Mouse (Mus musculus): ENCODE measurements around the gene Olfr485.
"Not testable (repeated sequence)": the region's sequence is repeated elsewhere in the genome, so short reads cannot be mapped to it uniquely, and the experiment has no call there.

The Olfr485 gene

GRCm38 (mm10) chr7:108159771-108160170 lies at the start of gene Olfr485:
Gene Olfr485 (minus strand): TSS chr7:108159871.
- DNase-seq: no peak

GRCm38 (mm10) chr7:108196938-108197337 lies 37.3 kb upstream of the Olfr485 start:
- DNase-seq: no peak

- not testable (repeated sequence) for DNase-seq
These were observed 36.7 kb upstream of the Olfr485 start for GRCm38 (mm10) chr7:108196337-108196736.

DNA sequence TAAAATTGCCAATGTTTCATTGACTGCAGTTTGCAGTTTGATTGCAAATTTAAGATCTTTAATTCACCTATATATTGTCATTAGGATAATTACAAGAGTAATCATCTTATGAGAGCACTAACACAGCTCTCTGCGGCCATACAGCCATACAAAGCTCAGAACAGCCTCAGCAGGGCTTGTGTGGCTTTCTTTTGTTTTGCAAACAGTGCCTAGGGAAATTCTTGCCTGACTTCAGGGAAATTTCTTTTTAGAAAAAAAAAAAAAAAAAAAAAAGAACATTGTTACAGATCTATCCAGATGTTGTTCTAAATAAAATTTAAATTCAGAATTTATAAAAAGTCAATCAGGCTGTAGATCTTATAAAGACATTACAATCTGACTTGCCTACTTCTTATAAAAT lies 33.0 kb upstream of the Olfr485 start:
- DNase-seq: not testable (repeated sequence)

DNA sequence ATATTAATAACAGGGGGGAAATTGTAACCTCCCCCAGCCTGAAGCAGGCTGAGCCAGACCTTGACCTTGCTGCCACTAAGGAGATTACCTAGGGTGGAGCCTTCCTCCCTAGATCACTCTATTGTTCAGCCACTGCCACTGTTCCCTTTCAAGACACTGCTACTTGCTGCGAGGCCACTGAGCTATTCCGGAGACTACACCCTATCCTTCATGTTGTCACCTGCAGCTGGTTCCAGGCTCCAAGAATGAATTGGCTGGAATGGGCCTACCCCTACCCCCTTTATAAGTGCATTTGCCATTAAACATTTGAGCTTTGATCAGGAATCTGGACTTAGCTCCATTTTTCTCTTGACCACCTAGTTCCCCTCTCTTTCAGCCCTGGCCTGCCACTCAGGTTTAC lies 31.5 kb upstream of the Olfr485 start:
- not testable (repeated sequence) for DNase-seq

DNA sequence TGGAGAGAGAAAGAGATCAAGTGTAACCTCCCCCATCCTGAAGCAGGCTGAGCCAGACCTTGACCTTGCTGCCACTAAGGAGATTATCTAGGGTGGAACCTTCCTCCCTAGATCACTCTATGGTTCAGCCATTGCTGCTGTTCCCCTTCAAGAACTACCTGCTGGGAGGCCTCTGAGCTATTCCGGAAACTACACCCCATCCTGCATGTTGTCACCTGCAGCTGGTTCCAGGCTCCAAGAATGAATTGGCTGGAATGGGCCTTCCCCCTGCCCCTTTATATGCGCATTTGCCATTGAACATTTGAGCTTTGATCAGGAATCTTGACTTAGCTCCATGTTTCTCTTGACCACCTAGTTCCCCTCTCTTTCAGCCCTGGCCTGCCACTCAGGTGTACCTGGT lies 25.6 kb upstream of the Olfr485 start:
- DNase-seq: not testable (repeated sequence)

DNA sequence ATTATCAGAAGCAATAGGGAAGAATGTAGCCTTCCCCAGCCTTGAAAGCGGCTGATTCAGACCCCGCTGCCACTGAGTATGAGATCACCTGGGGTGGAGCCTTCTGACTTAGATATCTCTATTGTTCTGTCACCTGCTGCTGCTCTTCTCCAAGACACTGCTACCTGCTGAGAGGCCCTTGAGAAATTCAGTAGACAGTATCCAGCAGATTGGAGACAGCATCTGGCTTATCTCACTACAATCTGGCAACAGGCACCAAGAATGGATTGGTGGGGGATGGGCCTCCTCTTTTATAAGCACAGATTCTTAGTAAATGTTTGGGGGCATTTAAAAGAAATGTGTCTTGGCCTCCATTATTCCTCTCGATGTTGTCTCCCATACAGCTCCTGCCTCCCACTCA lies 24.7 kb upstream of the Olfr485 start:
- DNase-seq: not testable (repeated sequence)

DNA sequence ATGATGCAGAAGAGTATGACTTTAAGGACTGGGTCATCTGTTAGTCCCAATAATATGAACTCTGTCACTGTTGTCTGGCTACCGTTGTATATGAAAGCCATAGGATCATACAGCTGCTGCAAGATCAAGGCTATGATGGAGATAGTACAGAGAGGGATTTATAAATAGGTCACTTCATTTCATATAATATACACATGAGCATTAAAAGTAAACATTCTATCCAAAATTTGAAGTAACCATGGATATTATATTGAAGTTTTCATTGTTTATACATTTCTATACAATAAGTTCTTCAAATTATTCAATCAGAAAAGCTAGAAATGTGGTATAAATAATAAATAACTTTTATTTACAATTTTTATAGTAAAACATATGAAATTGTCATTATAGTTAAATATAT lies 13.0 kb upstream of the Olfr485 start, which contains the start of gene Olfr486:
Olfr486 (minus strand) TSS at position 101 of the 400 bp plus-strand sequence.
- DNase-seq: not testable (repeated sequence)

DNA sequence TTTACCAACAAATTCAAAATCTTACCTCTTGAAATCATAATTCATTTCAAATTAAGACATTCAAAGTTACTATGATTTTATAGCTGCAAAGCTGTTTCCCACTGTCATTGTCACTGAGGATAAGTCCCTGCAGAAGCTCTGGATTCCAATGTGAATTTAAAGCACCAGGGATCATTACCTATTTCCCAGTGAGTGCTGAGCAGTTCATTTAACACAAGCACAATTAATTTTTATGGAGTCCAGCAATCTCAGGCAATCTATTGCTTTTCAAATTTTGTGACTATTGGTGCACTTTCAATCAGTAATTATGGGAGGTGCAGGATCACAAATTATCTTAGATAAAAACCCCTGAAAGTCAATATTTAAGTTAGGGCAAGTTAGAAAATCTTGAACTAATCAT lies 32.3 kb downstream of the Olfr485 start, which contains the start of gene Olfr484:
Olfr484 (minus strand) TSS at position 101 of the 400 bp plus-strand sequence.
- no peak for DNase-seq

GRCm38 (mm10) chr7:108121416-108121815 lies 38.3 kb downstream of the Olfr485 start:
- DNase-seq: no peak

GRCm38 (mm10) chr7:108120681-108121080 lies 39.0 kb downstream of the Olfr485 start:
- DNase-seq: no peak
